Mouse (Mus musculus) right cerebral cortex, postnatal 14 days (tissue): ENCODE measurements around the gene Ptgis.

ENCODE experiments used
- DNase-seq: peaks from one replicate; pipeline ENCODE4 v3.0.0; 2022

Gene Ptgis

DNA sequence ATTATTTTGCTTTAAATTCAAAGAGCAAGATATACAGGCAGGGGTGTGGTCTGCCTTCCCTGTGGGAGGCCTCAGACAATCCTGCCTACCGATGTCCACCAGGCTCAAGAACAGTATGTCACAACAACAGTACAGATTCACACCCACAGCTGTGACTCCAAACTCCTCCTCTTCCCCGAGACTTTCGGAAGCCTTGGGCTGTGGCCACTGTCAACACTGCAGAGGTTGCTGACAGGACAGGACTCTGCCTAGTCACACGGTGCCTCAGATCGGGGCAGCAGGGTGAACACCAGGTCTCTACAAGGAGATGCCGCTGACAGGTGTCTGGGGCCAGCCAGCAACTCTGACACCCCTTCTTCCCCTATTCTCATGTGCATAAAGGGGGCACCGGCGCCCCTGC is 92.7 kb downstream of the Ptgis start:
- no peak for DNase-seq

GRCm38 (mm10) chr2:167145904-167146303 is 94.5 kb downstream of the Ptgis start:
- DNase-seq = no peak

DNA sequence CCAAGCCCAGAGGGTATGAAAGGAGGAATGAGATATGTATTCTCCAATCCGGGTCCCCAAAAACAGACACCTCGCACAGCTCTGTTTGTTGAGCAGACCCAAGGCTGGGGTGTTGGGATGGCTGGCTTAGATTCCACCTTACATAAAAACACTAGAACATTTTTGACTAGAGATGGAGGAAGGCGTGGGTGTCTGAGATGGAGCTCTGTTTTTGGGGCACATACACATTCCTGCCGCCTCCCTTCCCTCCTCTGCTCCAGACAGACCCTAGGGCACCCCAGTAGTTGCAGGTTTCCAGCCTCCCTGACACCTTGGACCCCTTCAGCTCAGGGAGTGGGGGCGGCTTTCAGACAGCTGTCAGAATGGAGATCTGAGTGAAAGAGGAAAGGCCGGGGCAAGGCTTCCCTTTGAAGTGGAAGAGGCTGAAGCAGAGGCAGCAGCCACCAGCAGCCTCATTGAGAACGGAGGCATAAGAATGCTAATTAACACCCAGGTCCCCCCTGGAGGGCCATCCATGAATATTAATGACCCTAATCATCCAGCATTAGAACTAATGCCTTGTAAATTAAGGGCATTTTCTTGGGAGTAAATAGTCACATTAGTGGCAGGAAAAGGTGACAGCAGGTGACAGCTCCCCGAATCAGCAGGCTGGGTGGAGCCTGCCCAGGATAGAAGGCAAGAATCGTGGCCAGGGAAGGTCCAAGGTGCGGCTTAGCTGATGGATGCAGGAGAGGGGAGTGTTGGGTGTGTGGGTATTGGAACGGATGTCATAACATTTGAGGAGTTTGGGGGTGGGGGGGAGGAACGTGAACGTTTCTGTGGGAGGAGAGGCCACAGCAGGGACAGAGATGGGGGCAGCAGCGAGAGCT is 95.7 kb downstream of the Ptgis start:
- no peak for DNase-seq

GRCm38 (mm10) chr2:167143914-167144313 is 96.5 kb downstream of the Ptgis start:
- DNase-seq = no peak

DNA sequence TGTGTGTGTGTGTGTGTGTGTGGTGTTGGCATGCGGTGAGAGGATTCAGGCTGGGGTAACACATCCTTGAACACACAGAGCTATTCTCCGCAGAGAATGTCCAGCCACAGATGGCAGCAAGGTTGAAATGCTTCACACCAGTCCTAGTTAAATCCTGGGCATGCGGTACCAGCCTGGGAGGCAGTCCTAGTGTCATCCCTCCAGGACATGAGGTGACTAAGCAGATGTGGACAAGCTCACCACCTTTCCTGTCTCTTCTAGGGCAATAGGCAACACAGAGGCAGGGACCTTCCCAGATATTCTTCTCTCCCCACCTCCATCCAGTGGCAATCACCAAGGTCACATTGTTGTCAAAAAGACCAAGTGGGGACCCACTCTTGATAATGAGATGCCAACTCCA is 98.1 kb downstream of the Ptgis start:
- DNase-seq = no peak

DNA sequence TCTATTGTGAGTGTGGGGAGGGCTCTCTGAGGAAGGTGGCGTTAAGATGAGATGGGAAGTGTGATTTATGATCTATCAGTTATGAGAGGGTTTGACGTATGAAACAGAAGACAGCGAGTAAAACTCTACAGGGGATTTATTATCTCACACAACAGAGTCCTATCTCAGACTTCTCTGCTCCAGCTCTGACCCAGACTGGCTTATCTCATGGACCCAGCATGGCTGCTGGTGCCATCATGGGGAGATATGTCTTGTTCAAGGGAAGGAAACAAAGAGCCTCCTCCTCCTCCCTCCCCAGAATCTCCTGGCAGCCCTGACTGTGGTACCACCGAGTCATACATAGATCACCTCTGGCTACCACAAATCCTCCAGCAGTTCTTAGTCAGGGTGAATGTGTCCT is 98.6 kb downstream of the Ptgis start:
- no peak for DNase-seq
